Mouse (Mus musculus) layer of hippocampus, postnatal 10 days (tissue): Measurements from ENCODE around the gene Smpdl3b. TPM values are rescaled to one million over a fixed set of nuclear protein-coding genes. Genes with fewer than 3 reads are reported as not detected.
"Not testable (repeated sequence)": the region's sequence is repeated elsewhere in the genome, so short reads cannot be mapped to it uniquely, and the experiment has no call there.

Experiments
- DNase-seq, 2 experiments: peaks; one replicate each; pipeline ENCODE4 v3.0.0; 2021; ENCODE audit warnings: low spot score in 2 of 2
- total RNA-seq, 2 experiments: library from RNA; stranded (reverse); gene quantifications; 2 replicates each; pipeline ENCODE4 v1.2.3; 2021

Smpdl3b gene
- total RNA-seq, 2 experiments from 2014 or later, result 0.87 to 1.2 TPM

GRCm38 (mm10) chr4:132780288-132780687, 23.2 kb upstream of the Smpdl3b start:
- no peak for DNase-seq

DNA sequence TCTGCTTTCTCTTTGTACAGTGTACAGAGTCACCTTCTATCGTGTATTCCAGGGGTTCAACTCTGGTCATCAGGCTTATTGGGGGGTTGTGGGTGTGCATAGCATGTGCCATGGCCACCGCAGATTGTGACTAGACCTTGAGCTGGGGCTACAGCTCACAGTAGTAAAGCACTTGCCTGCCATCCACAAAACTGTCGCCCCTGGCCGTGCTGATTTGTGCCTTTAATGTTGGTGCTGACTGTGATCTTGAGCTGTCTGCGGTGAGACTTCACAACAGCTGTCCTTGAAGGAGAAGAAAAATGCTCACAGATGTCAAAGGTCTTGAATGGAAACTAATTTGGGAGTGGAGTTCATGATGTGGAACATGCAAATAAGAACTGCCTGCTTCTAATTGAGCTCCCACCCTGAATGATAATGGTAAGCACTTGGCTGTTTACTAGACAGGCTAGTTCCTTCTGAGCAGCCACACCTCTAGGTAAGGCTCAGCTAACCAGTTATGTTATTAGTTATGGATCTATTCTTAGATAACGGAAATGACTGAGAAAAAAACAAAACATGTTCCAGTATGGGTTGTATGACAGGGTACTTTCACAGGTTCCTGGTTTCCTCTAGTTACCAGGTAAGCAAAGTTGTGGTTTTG, 21.6 kb upstream of the Smpdl3b start:
- DNase-seq, result no peak

- peak; percentile 79 to 81 for DNase-seq
These were observed 19.7 kb upstream of the Smpdl3b start for GRCm38 (mm10) chr4:132776764-132777163.

- DNase-seq, result no peak
These were observed 17.9 kb upstream of the Smpdl3b start for GRCm38 (mm10) chr4:132774905-132775304.

GRCm38 (mm10) chr4:132771776-132772175, 14.7 kb upstream of the Smpdl3b start:
- DNase-seq, result no peak

DNA sequence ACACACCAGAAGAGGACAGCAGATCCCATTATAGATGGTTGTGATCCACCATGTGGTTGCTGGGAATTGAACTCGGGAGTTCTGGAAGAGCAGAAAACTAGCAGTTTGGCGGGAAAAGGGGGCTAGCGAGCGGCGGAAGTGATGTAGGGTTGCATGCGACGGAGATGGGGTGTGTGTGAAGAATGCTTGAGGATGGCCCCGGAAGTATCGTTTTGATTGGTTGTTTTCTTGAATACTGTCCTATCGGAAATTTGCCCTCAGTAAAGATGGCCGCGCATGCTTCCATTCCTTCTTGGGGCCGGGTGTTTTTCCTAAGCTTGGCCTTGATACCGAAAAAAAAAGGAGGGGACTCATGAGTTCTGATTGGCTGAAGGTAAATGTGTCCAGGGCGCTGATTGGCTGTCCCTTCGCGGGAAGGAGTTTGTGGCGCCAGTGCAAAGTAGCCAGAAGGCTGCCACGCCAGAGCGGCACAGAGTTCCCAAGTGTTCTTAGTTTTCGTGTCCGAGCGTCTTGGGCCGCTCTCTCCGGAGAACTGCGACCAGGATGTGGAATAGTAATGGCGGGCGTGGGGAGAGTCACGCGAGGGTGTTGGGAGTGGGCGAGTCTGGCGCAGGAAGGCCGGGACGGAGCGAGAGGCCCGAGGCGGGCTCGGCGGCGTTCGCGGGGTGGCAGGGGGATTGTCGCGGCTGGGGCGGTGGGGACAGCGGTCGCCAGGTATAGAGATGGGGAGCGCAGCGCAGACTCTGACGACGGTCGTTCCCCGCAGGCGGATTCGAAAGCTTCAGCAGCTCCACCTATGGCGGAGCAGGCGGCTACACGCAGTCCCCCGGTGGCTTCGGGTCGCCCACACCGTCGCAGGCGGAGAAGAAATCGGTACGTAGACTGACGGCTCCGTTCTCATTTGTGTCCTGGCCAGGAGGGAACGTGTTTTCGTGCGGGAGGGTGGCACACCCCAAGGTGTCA, 11.1 kb upstream of the Smpdl3b start, which contains the start of gene Rpa2:
Gene Rpa2 (plus strand): TSS at position 419 of the 963 bp plus-strand sequence.
- DNase-seq, result peak; percentile 99

DNA sequence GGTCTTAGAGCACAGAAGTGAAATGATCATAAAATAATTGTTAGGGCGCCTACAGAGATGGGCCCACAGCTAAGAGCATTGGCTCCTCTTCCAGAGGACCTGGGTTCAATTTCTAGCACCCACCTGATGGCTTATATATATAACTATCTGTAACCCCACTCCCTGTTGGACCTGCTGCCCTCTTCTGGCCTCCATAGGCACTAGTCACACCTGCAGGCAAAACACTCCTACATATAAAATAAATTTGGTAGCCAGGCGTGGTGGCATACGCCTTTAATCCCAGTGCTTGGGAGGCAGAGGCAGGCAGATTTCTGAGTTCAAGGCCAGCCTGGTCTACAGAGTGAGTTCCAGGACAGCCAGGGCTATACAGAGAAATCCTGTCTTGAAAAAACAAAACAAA, 6.1 kb upstream of the Smpdl3b start:
- not testable (repeated sequence) for DNase-seq

GRCm38 (mm10) chr4:132762602-132763001, 5.5 kb upstream of the Smpdl3b start:
- DNase-seq, result no peak

- no peak for DNase-seq
These were observed 3.2 kb upstream of the Smpdl3b start for GRCm38 (mm10) chr4:132760296-132760695.

GRCm38 (mm10) chr4:132757633-132758351, 740 bp upstream of the Smpdl3b start:
- no peak for DNase-seq

DNA sequence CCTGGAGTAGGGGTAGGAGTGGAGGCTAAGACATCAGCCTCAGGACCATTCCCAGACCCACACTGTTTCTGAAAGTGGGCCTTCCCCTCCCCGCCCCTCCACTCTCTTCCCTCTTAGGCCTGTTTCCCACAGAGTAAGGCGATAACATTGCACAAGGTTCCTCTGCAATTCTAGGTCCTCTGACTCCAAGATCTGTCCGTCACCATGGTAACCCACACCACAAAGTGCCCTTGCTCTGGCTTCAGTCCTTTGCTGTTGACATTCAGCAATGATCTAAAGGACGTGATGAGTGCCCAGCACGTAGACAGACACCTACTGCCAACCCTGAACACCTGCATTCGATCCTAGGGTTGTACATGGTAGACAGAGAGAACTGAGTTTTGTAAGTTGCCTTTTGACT, 4.1 kb downstream of the Smpdl3b start:
- DNase-seq, result no peak

GRCm38 (mm10) chr4:132749258-132749982, 7.6 kb downstream of the Smpdl3b start:
- no peak for DNase-seq

- DNase-seq, result no peak
These were observed 8.3 kb downstream of the Smpdl3b start for GRCm38 (mm10) chr4:132748778-132749177.

DNA sequence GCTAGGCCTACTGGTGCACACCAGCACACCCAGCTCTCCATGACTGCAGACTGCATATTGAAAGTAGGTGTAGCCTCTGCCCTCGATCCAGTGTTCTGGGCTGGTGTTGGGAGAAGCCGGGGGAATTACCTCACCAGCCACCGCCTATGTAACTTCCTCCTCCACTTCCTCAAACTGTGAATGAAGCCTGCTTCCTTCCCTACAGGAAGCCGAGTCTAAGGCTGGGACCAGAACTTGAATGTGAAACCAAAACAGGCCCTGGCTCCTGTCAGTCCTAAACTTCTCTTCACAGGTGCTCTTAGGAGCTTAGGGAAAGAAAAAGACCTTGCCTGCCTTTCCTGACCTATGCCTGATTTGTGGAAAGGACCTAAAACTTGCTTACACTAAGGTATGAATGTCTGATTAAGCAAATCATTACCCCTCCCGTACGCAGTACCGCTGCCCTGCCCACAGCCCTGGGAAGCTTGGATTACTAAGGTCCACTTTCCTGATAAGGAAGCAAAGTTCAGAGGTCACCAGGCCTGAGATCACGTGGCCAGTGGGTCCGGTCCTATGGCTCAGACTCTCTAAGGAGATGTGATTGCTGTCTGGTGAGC, 9.3 kb downstream of the Smpdl3b start:
- DNase-seq, result no peak

- no peak for DNase-seq
These were observed 10.0 kb downstream of the Smpdl3b start for GRCm38 (mm10) chr4:132746911-132747517.

- DNase-seq, result peak; percentile 34 to 47
These were observed 12.8 kb downstream of the Smpdl3b start for GRCm38 (mm10) chr4:132743992-132744911.

DNA sequence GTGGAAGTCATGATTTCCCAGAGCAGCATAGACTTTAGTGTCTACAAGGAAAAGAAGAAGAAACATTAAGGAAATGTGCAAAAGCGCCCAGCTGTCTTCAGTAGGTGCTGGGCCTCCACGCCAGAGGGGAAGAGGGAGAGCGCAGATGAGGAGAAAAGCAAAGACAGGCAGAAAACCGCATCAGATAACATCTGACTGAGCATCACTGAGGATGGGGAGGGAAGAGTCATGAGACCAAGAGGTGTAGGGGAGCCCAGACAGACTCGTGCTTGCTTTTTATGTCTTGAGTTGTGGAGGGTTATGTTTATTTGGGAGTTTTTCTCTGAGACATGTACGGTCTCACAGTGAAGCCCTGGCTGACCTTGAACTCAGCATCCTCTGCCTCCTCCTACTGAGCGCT, 15.6 kb downstream of the Smpdl3b start:
- no peak for DNase-seq

DNA sequence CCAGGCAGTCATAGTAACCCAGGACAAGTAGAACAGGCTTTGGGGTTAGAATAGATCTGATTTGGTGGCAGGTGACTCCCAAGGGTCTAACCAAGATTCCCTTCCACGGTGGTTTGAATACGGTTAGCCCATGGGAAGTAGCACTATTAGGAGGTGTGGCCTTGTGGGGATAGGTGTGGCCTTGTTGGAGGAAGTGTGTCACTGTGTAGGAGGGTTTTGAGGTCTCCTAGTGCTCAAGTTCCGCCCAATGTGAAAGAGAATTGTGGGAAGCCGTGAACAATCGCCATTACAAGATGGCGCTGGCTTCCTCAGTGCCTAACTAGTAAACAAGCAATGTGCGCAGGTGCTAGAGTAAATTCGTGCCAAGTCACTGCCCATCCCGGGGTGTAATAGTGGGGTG, 19.9 kb downstream of the Smpdl3b start:
- DNase-seq, result not testable (repeated sequence)

DNA sequence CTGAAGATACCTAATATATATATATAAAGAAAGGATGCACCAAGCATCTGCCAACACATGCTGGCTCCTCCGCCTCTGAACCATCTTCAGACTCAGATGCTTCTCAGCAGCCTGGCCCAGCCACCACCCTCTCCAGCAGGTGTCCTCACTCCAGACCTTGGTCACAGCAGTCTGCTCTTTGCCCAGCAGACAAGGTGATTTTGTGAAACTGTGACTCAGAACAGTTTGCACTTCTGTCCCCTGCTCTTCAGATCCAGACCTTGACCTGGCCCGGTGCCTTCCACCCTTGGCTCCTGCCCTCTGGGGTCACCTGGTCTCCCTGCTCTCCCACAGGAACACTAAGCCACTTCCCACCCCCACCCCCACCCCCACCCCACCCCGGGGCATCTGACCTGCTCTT, 21.2 kb downstream of the Smpdl3b start:
- no peak for DNase-seq
